Mouse (Mus musculus) thymus, postnatal 36 days (tissue): ENCODE measurements around the gene Ube2ql1.

Source experiments
- DNase-seq, 2 experiments: peaks; one replicate each; pipeline ENCODE4 v3.0.0; 2022; ENCODE audit warnings: mixed read lengths in 2 of 2

The Ube2ql1 gene

DNA sequence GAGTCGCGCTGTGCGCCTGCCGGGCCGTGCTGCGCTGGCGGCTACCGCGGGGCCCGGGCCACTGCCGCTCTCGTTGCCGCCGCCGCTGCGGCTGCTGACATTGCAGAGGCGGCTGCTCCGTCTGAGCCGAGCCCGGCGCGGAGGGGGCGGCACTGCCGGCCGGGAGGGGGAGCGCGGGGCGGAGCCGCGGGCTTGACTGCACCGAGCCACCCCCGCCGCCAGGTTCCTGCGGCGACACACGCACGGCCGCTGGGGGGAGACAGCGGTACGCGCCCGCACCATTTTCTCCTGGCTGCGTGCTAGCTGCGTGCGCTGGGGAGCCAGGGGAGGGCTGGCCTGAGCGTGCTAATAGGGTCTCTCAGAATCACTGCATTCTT, at the start of gene Ube2ql1:
Gene Ube2ql1 (minus strand): TSS at position 131 of the 377 bp plus-strand sequence.
- DNase-seq = peak; percentile 61 to 74

DNA sequence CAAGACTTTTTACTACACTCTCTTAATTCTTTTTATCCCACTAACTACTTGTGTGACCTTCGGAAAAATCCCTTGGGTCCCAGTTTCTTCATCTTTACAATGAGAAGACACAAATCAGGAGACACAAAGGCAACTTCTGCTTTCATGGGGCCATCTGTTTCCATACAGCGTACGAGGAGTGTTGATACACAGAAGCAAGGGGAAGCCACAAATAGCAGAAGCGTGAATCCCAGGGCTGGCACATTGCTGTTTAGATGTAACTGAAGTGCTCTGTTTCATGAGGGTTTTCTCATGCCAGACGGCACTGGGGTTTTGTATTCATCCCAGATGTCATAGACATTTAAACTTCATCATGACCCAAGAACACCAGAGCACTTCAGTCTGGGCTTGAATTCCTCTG, 49.0 kb upstream of the Ube2ql1 start:
- DNase-seq = no peak

DNA sequence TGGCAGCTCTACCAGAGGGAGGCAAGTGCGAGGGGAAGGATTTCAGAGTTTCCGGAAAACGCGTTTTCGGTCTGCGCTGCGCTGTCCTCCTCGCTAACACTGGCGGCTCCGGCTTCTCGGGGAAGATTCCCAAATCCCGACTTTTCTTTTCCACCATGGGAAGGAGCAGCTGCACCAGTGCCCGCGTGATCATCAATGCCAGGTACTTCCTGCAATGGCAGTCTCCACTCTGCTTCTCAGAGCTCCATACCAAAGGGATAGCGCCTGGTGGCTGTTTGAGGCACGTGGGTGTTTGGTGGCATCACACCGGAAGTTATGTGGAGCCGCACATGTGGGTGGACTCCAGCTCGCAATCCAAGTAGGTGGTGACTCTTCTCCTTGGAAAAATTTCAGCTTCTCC, 38.5 kb upstream of the Ube2ql1 start:
- no peak for DNase-seq

DNA sequence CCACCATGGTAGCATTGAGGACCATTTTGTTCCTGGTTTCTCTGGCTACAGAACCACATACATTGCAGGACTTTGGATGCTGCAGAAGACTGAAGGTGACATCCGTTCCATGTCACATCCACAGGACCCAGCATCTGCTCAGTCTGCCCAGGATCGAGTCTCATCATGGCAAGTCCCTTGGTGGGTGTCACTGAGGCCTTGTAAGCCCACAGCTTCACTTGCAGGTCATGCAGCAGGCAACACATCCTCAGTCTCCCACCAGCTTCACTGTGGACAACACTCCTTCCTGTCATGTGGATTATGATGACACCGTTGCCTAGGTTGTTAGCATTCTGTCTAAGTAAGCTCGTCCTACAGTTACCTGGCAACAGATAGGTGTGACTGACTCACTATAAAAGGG, 32.7 kb upstream of the Ube2ql1 start:
- DNase-seq = no peak

GRCm38 (mm10) chr13:69770538-69771456, 31.1 kb upstream of the Ube2ql1 start:
- no peak for DNase-seq

- DNase-seq = no peak
Observed at GRCm38 (mm10) chr13:69768152-69768551, 28.5 kb upstream of the Ube2ql1 start.

GRCm38 (mm10) chr13:69764646-69765045, 25.0 kb upstream of the Ube2ql1 start:
- no peak for DNase-seq

DNA sequence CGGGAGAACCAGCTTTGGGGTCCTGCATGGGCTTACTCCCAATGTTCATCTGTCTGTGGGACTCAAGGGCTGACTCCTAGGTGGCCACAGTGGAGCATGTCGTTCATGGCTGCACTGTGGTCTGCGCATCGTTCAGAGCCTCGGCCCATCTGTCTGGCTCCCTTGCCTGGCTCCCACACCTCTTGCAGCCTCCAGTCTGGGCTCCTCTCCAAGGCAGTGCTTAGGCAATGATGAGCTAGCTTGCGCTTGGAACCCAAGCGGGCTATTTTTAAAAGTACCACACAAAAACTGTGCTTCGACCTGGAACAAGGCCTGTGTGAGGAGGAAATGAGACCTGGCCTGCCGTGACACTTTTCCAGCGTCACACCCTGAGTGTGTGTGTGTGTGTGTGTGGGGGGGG, 21.7 kb upstream of the Ube2ql1 start:
- DNase-seq = no peak

DNA sequence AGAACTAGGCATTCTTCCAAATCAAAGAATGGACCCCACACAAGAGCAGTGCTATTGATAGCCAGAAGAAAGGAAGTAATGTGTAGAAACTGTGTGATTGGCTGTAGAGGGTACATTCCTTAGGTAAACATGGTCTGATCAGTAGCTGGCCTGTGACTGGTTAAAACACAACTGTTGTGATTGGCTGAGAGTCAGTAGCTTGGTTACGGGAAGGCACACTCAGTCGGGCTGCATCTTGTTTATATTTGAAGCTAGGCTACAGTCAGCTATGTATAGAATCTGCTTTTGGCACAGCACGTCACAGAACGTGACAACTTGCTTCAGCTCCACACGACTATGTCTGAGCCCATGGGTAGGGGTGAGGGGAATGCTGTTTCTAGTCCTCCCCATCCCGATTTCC, 19.3 kb upstream of the Ube2ql1 start:
- no peak for DNase-seq

DNA sequence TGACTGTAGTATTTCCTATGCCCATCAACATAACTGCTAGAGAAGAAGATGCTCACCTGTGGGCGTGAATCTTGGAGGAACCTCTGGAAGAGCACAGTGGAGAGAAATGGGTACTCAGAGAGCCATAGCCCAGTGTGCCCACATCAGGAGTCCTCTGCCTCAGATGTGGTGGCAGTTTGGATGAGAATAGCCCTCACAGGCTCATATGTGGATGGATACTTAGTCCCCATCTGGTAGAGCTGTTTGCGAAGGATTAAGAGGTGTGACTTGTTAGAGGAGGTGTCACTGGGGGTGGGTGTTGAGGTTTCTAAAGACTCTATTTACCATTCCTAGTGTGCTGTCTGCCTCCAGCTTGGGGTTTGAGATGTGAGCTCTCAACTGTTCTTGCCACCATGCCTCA, 13.2 kb upstream of the Ube2ql1 start:
- DNase-seq = no peak

- no peak for DNase-seq
Observed at GRCm38 (mm10) chr13:69751510-69751909, 11.8 kb upstream of the Ube2ql1 start.

DNA sequence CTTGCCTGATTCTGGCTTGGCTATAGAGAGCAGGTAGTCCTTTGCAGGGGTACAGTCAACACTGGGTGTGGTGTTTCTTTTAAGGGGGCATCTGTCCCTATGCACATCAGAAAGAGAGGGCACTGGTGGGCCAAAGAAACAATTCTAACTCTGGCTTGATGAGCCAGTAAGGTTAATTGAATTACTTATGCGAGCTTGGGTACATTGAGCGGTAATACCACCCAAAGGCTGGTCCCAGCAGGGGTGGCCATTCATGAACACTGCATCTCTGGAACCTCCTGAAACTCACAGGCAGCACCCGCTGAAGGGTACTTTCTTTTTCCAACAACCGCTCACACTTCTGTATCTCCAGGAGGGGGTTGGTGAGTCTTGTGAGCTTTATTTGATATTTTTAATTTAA, 9.1 kb upstream of the Ube2ql1 start:
- DNase-seq = no peak

DNA sequence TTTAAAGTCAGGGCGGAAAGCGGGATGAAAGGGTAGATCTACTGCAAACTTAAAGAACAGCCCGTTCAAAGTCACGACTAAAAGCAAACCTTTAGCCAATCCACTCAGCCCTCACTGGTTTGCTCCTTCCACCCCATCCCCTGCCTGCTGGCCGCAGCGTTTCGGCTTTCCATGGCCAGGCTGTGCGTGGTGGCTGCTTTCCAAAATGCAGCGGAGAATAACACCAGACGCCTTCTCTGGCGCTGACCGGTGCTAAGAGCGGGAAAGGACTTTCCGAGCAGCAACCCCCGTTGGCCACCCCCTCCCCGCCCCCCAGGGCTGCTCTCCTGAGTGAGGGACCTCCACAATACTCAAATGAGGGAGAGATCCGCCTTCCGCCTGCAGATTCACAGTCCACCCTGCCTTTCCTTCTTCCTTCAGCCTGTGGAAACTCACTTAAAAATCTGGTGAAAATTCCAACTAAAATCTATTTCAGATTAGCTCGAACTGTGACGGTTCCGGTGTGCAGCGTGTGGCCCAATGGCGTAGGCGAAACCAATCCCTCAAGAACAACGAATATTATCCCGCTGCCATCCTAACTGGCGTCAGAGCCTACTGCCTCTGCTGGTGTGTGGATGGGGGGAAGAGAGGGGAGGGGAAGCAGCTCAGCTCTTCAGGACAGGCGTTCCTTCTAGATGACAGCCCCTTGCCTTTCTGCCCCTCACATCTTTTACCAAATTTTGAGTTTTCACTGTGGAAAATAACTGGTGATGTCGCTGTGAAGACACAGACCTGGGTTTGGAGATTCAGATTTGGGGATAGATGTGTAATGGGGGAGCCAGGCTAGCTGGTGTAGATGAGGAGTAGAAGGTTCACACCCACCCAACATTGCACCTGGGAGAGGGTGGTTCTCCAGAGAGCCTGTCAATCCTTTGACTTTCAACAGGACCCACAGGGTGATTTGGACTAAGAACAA, 919 bp upstream of the Ube2ql1 start:
- no peak for DNase-seq

- DNase-seq = peak; percentile 2 to 17
Observed at GRCm38 (mm10) chr13:69739091-69739758, 464 bp downstream of the Ube2ql1 start.

DNA sequence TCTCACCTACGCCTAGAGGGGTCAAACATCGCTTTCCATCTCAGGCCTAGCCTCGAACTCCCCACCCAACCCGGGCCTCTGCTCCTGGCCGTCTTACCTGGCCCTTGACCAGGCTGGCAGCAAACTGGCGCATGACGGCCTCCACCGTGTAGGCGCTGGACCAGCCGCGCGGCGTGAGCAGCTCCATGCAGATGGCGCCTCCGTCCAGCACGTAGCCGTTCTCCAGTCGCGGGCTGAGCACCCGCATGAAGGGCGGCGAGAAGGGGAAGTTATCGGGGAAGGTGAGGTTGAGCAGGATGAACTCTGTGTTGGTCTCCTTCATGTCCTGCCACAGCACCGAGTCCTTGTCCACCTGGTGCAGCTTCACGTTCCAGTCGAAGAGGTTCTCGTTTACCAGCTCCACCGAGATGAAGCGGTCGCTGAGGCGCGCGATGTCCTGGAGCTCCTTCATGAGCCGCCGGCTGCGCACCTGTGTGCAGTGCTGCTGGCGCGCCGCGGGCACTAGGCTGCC, 1.2 kb downstream of the Ube2ql1 start:
- peak; percentile 1 to 6 for DNase-seq

DNA sequence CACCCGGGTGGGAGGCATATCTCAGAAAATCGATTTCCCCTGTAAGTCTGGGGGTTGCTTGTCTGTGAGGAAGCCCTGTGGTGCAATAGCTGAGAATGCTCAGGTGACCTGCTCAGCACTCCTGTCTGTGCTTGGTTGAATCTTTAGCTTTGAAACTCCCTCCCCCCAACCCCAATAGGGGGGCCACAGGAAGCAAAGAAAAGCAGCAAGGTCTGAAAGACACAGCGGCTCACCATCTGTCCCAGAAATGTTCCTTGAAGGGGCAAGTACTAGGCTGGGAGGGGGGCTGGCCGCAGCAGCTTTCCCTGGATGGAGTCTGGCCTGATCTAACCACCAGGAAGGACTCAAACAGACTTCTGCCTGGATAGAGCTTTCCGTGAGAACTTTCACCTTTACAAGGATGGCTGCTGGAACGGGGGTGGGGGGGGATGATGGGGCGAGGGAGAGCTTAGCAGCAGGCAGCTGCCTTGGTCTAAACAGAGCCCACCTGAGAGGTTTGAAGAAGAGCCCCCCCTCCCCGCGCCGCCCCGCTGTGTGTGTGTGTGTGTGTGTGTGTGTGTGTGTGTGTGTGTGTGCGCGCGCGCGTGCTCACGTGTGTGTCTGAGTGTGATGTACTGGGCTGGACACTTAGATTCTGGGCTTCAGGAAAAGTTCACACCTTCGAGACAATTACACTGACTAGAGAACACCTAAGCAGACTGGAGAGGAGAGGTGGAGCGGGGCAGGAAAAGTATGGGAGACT, 2.1 kb downstream of the Ube2ql1 start:
- no peak for DNase-seq

GRCm38 (mm10) chr13:69732636-69733035, 7.1 kb downstream of the Ube2ql1 start:
- DNase-seq = no peak

DNA sequence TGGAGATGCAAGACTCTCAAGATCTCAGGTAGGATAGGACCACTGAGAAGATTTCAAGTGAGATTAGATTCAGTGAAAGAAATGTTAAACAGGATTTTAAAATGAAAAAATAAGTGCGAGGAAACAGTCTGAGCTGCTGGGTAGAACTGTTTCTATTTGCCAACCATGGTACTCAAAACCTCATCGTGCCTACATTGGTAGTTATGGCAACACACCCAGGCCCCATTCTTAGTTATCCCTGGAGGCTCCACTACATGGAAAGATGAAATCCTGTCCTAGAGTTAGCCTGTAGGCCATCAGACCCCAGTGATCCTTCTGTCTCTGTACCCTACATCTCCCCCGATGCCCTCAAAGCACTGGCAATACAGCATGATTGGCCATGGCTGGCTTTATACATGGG, 14.3 kb downstream of the Ube2ql1 start:
- no peak for DNase-seq

DNA sequence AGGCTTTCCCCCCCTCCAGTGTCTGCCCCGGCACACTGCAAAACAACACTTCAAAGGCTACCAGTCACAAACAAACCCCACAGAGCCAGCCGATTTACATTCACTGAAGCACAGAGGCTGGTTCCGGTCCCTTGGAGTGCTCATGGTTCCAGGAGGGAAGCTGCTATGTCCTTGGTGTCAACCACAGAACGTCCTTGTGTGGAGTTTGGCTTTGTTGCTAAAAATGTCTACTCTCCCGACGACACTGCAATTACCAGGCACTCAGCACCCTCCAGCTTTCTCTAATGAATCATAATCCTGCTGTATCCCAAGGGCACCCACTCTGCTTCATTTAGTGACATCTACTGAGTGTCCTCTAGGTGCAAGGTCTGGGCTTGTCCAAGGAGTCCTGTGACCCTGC, 18.5 kb downstream of the Ube2ql1 start:
- DNase-seq = no peak

DNA sequence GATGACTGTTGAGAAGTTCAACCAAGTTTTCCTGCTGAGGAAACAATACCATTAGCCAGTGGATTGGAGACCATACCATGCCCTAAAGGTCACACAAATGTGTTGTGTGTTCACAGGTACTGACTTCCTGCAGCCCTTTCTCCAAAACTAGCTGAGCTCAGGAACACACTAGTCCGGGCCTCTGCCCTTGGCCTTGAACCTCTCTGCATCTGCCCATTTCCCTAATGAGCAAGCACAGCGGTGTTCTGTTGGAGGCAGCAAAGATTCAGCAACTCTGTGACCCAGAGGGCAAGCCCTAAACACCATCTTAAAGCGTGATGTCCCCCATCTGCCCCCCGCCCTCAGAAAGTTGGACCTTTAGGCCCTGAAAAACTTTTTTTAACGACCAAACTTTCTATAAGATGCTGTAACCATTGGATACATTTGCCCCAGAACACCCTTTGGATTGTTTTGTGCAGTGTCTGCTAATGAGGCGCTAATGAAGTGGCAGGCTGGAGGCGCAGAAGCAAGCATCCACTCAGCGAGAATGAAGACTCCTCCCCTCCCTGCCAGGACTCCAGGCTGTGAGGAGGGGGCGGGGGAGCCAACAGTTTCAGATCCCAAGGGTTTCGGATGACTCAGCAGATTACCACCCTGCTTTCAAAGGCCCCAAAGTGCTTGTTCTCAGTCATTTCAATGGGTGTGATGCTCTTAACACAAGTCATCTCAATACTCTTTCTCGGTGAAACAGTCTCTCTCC, 21.7 kb downstream of the Ube2ql1 start:
- no peak for DNase-seq

- no peak for DNase-seq
Observed at GRCm38 (mm10) chr13:69708236-69708635, 31.5 kb downstream of the Ube2ql1 start.
